Mouse (Mus musculus) thymus, postnatal 25 days (tissue): ENCODE data around the gene Tnfsf9.
"Not testable (repeated sequence)": the region's sequence is repeated elsewhere in the genome, so short reads cannot be mapped to it uniquely, and the experiment has no call there.

Source experiments
- DNase-seq: peaks from one replicate; pipeline ENCODE4 v3.0.0; 2022

The Tnfsf9 gene

GRCm38 (mm10) chr17:57095855-57096622 lies 9.1 kb upstream of the Tnfsf9 start:
- peak; percentile 35 for DNase-seq

DNA sequence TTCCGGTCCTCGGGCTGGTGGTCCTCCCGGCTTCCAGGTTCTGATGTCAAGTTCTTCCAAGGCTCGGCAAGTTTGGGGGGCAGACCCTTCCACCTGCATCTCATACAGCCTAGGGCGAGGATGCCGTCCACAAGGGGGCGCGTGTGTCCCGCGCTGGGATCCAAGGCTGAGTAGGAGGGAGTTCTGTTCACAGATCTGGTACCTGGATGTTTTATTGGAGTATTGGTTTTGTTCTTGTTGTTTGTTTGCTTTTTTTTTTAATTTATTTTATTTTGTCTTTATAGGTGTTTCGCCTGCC lies 8.6 kb upstream of the Tnfsf9 start:
- DNase-seq: peak; percentile 91

DNA sequence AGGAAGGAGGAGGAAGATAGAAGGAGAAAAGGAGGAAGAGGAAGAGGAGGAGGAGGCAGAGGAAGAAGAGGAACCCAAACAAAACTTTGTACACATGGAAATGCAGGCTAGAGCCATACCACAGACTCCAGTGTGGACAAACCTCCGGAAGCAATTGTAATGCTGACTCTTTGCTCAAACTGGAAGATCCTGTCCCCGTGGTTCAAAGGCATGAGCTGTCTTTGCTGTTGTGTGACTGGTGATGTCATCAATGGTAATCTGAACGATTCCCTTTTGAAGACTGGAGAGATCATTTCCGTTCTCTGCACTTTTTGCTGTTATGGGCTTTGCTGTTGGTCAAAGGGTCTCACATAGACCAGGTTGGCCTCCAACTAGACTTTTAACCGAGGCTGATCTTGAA lies 6.8 kb upstream of the Tnfsf9 start:
- no peak for DNase-seq

- no peak for DNase-seq
Observed at GRCm38 (mm10) chr17:57099629-57100325, 5.3 kb upstream of the Tnfsf9 start.

- DNase-seq: no peak
Observed at GRCm38 (mm10) chr17:57102276-57102675, 2.8 kb upstream of the Tnfsf9 start.

- DNase-seq: no peak
Observed at GRCm38 (mm10) chr17:57104496-57104895, 629 bp upstream of the Tnfsf9 start.

GRCm38 (mm10) chr17:57106035-57106368 lies 877 bp downstream of the Tnfsf9 start:
- DNase-seq: no peak

GRCm38 (mm10) chr17:57107064-57107463 lies 1.9 kb downstream of the Tnfsf9 start:
- DNase-seq: no peak

GRCm38 (mm10) chr17:57108040-57108665 lies 3.0 kb downstream of the Tnfsf9 start:
- DNase-seq: no peak

GRCm38 (mm10) chr17:57108666-57109171 lies 3.6 kb downstream of the Tnfsf9 start:
- no peak for DNase-seq

GRCm38 (mm10) chr17:57110005-57110404 lies 4.9 kb downstream of the Tnfsf9 start:
- DNase-seq: no peak

- no peak for DNase-seq
Observed at GRCm38 (mm10) chr17:57112768-57113474, 7.8 kb downstream of the Tnfsf9 start.

DNA sequence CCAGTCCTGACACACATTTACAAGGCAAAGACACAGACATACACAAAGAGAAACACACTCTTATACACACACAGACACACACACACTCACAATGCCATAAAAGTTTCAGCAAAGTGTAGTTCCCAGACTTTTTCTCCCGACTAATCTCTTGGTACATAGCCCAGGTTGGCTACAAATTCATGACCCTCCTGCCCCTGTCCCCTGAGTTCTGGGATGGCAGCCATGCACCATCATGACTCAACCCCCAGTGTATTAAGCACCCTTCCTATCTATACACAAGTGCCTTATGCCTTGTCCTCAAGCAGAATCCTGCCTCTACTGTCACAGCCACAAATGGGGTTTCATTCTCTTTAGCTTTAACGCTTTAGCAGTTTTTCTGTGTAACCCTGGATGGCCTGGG lies 11.7 kb downstream of the Tnfsf9 start:
- no peak for DNase-seq

GRCm38 (mm10) chr17:57118524-57119349 lies 13.6 kb downstream of the Tnfsf9 start:
- no peak for DNase-seq

GRCm38 (mm10) chr17:57121856-57122255 lies 16.7 kb downstream of the Tnfsf9 start:
- no peak for DNase-seq

DNA sequence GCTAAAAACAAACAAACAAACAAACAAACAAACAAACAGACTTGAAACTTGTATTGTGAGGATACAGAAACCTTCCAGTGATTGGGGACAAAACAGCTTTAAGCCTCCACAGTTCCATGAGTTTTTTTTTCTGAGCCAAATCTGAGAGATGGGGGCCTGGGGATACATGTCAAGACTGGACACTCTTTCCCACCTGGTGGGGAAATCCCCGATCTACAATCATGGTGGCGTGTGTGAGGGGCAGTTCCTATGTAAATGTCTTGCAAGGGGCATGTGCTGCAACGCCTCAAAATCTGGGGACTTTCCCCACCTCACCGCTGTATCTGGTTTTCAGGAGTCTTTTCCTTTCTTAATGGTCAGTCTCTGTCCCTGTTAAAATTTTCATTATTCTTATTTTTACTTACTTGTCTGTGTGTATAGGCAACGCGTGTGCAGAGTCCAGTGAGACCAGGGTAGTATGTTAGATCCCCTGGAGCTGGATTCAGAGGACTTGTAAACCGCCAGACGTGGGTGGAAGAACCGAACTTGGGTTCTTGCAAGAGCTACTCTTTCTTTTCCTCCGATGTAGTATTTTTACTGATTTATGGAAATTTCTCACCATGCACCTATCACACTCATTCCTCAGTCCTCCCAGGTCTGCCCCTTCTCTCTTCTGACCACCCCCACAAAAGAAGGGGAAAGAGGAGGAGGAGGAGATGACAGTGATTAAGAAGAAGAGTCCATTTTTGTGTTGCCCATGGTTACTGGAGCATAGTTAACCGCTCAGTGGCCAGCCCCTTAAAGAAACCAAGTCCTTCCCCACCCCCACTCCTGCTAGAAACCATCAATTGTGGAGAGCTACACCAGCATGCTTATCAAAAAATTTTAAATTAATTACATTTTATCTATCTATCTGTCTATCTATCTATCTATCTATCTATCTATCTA lies 18.3 kb downstream of the Tnfsf9 start:
- no peak for DNase-seq

DNA sequence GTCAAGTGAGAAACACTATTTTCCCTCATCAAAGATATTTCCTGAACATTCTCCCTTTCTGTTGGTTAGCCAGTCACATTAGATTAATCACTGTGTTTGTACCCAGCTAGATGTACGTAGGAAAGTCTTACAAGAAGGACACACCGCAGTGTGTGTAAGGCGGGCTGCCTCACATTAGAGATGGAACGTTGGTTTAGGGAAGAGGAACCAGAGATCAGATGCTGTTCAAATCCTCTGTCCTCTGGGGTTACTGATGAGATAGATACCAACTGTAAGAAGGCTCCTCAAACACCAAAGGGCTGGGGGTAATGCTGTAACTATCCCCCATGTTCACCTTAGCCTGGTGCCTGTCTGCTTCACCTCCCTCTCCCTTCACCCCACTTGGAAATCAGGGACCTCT lies 19.7 kb downstream of the Tnfsf9 start:
- no peak for DNase-seq

DNA sequence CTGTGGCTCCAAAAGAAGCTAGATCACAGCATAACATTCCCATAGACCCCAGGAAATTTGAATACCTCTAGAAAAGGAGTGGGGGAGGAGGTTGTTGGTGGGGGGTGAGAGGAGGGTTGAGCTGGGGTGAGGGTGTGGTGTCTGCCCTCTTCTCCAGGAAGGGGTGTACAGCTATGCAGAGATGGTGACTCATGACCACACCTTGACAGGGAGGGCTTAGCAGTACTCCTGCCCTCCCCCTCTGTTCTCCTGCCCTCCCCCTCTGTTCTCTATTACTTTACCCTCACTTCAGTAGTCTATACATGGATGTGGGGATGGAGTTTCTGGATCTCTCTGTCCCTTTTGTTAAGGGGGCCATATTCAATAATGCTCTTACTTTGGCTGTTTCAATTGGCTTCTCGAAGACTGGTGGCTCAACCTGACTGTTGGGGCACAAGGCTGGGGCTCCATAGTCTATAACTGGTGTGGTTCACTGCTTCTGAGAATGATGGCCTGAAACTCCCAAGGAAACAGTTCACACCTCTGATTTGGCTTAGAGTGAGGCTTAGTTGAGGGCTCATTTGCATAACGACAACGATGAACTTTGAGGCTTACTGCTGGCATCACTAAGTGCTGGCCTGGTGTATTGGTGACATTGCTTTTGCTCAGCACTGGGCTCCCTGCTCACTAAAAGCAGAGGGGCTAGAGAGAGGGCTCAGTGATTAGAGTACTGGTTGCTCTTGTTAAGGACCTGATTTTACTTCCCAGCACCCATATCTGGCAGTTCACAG lies 20.9 kb downstream of the Tnfsf9 start:
- no peak for DNase-seq

GRCm38 (mm10) chr17:57131793-57132192 lies 26.7 kb downstream of the Tnfsf9 start:
- no peak for DNase-seq

DNA sequence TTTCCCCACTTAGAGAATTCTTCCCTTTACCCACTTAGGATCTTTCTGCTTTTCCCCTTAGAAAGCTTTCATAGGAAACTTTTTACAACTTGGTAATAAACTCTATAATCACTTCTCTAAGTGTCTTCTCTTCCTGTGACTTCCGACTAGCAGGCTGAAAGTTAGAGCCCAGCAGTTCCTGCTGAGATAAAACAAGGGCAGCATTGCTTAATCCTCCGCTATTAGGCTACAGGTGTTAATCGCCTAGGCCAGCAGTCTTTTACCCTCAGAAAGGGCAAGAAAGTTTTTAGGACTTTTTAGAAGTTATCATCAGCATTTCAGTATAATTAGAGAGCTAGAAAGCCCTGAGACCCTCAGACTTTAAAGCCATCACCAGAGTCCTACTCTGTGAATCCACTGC lies 28.9 kb downstream of the Tnfsf9 start:
- not testable (repeated sequence) for DNase-seq

DNA sequence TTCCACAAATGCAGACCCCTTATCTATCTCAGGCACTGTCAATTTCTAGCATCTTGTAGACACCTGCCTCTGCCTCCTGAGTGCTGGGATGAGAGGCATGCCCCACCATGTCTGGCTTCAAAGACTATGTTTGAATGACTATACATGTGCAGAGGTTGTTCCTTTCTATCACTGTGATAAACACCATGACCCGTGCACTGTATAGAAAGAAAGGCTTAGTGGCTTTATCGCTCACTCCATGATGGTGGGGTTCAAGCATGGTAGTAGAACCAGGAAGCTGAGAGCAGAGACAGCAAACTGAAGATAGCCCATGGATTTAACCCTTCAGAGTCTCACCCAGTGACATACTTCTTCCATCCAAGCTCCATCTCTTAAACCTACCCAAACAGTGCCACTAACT lies 29.6 kb downstream of the Tnfsf9 start:
- DNase-seq: no peak
